Mouse (Mus musculus): ENCODE data around the gene Dkc1. TPM values are rescaled to one million over a fixed set of nuclear protein-coding genes. Genes with fewer than 3 reads are reported as not detected.

Gene Dkc1
- polyA plus RNA-seq (2015; fragmentation: Nextera tagmentation; extraction: Ambion mirVana): 35.4 and 48.6 TPM in 2 replicates

DNA sequence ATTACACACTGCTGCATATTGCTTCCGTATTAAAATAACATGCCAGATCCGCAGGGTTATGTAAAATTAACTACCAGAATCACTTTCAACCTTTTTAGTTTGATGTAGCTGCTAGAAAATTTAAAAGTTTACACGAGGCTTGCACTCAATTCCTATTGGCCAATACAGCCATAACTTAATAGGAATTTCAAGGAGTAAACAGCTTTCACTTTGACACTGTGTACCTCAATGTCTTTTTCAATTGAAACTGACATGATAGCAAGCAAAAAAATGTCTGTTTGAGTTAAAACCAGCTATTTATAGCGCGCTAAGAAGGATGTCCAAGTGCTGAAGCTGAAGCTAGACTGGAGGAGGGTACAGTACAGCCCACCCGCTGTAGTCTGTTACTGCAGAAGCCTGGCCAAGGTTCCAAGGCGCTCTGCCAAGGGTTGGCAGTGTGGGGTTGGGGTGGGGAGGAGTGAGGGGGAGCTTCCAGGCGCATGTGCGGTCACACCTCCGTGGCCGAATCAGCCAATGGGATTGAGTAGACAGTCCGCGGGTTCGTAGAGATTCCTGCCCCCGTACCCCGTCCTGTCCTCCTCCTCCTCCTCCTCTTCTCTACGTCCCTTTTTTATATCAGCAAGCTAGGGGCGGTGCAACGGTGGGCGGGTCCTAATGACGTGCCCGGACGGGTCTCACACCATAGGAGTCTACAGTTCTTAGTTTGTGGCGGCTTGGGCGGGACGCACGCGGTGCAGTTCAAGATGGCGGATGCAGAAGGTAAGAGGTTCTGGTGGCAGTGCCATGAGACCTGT lies at the start of gene Dkc1:
Gene Dkc1, plus strand, starts transcription at position 486 of the 794 bp plus-strand sequence.

DNA sequence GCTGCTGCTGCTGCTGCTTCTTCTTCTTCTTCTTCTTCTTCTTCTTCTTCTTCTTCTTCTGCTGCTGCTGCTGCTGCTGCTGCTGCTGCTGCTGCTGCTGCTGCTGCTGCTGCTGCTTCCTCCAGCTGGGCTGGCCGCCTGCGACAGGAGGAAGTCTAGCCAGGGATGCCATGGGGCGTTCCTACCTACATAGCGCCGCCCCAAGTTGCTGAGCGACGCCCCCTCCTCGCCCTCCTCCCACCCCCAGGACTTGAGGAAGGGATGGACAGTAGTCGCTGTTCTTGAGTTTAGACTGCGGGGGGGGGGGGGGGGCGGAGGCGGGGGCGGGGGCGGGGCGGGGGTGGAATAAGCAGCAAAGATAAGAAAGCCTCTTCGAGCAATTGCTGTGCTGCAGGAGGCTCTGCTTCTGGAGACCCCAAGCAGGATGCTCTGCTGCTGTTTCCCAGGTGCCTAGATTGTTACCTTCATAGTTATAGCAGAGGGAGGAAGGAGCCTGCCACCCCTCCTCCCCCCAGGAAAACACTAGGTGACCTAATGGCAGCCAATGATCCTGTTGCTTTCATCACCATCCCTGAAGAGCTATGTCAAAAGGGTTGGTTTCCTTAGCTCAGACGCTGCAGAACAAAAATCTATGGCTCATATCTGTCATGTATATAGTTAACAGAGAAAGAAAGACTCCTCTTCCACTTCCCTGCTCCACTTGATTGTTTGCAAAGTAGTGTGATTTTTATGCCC lies 10.7 kb upstream of the Dkc1 start, which contains the start of gene Gab3:
Gene Gab3, minus strand, starts transcription at position 685 of the 735 bp plus-strand sequence.

DNA sequence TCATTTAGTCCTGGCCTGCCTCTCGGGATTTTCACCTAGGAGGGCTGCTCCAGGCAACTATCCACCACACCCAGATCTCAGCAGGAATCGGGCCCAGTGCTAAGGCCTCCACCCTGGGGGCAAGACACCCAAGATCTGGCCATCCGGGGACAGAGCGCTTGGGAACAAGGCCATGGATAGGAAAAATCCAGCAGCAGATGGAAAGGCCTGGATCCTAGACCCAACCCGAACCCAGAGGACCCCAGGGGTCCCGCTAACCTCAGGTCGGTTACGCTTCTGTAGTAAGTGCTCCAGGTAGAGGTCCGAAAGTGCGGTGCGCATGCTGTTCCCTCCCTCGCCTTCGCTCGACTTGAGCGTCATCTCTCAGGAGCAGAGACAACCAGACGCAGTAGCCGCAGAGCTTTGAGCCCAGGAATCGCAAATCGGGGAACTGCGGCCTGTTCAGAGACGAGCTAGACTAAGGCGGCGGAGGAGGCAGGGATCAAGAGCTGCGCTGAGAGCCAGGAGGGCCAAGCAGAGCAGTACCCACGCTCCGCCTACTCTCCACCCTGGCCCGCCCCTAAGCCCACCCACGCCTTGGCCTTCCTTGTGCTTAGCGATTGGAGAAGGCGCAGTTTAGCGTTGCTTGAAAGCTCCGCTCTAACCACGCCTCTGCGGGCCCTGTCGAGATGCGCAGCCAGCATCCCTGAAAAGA lies 35.0 kb downstream of the Dkc1 start, which contains the start of gene Mpp1:
Gene Mpp1, minus strand, starts transcription at position 550 of the 694 bp plus-strand sequence.

Other genes starting within 250 kb of the Dkc1 start
- 3.8 and 4.3 TPM in 2 replicates for gene Gab3, start 10.4 kb upstream of the Dkc1 start, polyA plus RNA-seq (2015; fragmentation: Nextera tagmentation; extraction: Ambion mirVana)
- gene Mpp1, start 35.2 kb downstream of the Dkc1 start, polyA plus RNA-seq (2015; fragmentation: Nextera tagmentation; extraction: Ambion mirVana): 31.9 and 32.3 TPM in 2 replicates
- gene Smim9, start 67.9 kb downstream of the Dkc1 start, polyA plus RNA-seq (2015; fragmentation: Nextera tagmentation; extraction: Ambion mirVana): not detected in 2 replicates

Measured in neural tube, postnatal 0 days (tissue).